Mouse (Mus musculus) gastrocnemius, adult 2 months (tissue): Measurements from ENCODE around the gene Ctbp2. TPM values are rescaled to one million over a fixed set of nuclear protein-coding genes. Genes with fewer than 3 reads are reported as not detected.
A peak's percentile ranks its signal among the peaks of the same experiment; 100 is the strongest.

ENCODE experiments used
- DNase-seq: peaks from one replicate; pipeline ENCODE4 v3.0.0; 2022
- H3K27ac ChIP-seq: fragments of 200-600 bp; 2 replicates; pipeline ENCODE4 v1.8.1; 2022; ENCODE audit warnings: mild to moderate bottlenecking
- H3K4me3 ChIP-seq: fragments of 200-600 bp; 2 replicates; pipeline ENCODE4 v1.8.1; 2022; ENCODE audit warnings: mild to moderate bottlenecking, moderate library complexity
- CTCF ChIP-seq: fragments of 200-600 bp; IDR thresholded peaks from 2 replicates; pipeline ENCODE4 v1.8.1; 2022; ENCODE audit warnings: antibody characterized with exemption, mild to moderate bottlenecking, moderate library complexity
- intact Hi-C: fragments of 180-260 bp; cut with DNase I; formaldehyde crosslinking; loops from one replicate; pipeline ENCODE4 v1.15.1; 2025
- total RNA-seq, 2 experiments: library from RNA; stranded (reverse); gene quantifications; 2 replicates each; pipeline ENCODE4 v1.2.3; 2021

Ctbp2 gene
- total RNA-seq, 2 experiments from 2014 or later = 18.7 to 23.0 TPM

GRCm38 (mm10) chr7:133133552-133133951 is 9.4 kb upstream of the Ctbp2 start:
- no peak overlapping the region for H3K4me3 ChIP-seq
- no peak overlapping the region for H3K27ac ChIP-seq
- no peak for DNase-seq
- intact Hi-C loops = loop anchor here (2.0 kb wide), 1 partner anchor 101 kb away; no protein-coding TSS in a partner anchor
- peak; percentile 64 for TF ChIP-seq CTCF

GRCm38 (mm10) chr7:133132702-133133101 is 8.5 kb upstream of the Ctbp2 start:
- DNase-seq = no peak
- Histone ChIP-seq H3K27ac (no peak overlapping the region), H3K4me3 (no peak overlapping the region)
- intact Hi-C loops = loop anchor here (2.0 kb wide), 1 partner anchor 100 kb away; no protein-coding TSS in a partner anchor
- no peak for TF ChIP-seq CTCF

- DNase-seq = peak; percentile 56
- TF ChIP-seq CTCF = no peak
- intact Hi-C loops = loop anchor here (5.0 kb wide), 1 partner anchor 512 kb away; the partner anchor contains the start of gene Edrf1
- peak overlapping the region; percentile 74 for H3K4me3 ChIP-seq
- H3K27ac ChIP-seq = peak overlapping the region; percentile 93
Measured at GRCm38 (mm10) chr7:133124701-133125485, 739 bp upstream of the Ctbp2 start.

- peak within 1 kb of the TSS; percentile 74 for H3K4me3 ChIP-seq
- H3K27ac ChIP-seq = peak within 1 kb of the TSS; percentile 93
- intact Hi-C loops = loop anchor here (2.0 to 5.0 kb wide), 2 partner anchors 65 to 514 kb away; partner anchors contain the start of gene Edrf1
- no peak for TF ChIP-seq CTCF
- peak; percentile 86 for DNase-seq
Measured at GRCm38 (mm10) chr7:133123244-133123998, 733 bp downstream of the Ctbp2 start, which contains the start of gene Fgfr2. TSS of gene Fgfr2 (minus strand) at chr7:133123350.

GRCm38 (mm10) chr7:133122379-133123243 is 1.5 kb downstream of the Ctbp2 start:
- intact Hi-C loops = loop anchor here (2.0 to 5.0 kb wide), 2 partner anchors 64 to 515 kb away; partner anchors contain the start of gene Edrf1
- peak; percentile 76 for DNase-seq
- H3K4me3 ChIP-seq = peak overlapping the region; percentile 74
- TF ChIP-seq CTCF = no peak
- peak overlapping the region; percentile 93 for H3K27ac ChIP-seq

- no peak; the same call in 1 of the 2 replicates for TF ChIP-seq CTCF
- intact Hi-C loops = loop anchor here (2.0 to 5.0 kb wide), 2 partner anchors 63 to 515 kb away; partner anchors contain the start of gene Edrf1
- peak; percentile 75 for DNase-seq
- H3K27ac ChIP-seq = peak overlapping the region; percentile 93
- H3K4me3 ChIP-seq = peak overlapping the region; percentile 74
Measured at GRCm38 (mm10) chr7:133121661-133122378, 2.3 kb downstream of the Ctbp2 start.

GRCm38 (mm10) chr7:133121080-133121607 is 3.0 kb downstream of the Ctbp2 start:
- DNase-seq = no peak
- Histone ChIP-seq H3K4me3 (peak overlapping the region; percentile 74), H3K27ac (peak overlapping the region; percentile 93)
- no peak for TF ChIP-seq CTCF
- intact Hi-C loops = loop anchor here (5.0 kb wide), 1 partner anchor 516 kb away; the partner anchor contains the start of gene Edrf1

- DNase-seq = no peak
- H3K27ac ChIP-seq = peak overlapping the region; percentile 93
- intact Hi-C loops = loop anchor here (5.0 kb wide), 1 partner anchor 517 kb away; the partner anchor contains the start of gene Edrf1
- peak overlapping the region; percentile 74 for H3K4me3 ChIP-seq
- no peak for TF ChIP-seq CTCF
Measured at GRCm38 (mm10) chr7:133120221-133120751, 3.9 kb downstream of the Ctbp2 start.

GRCm38 (mm10) chr7:133117815-133118214 is 6.3 kb downstream of the Ctbp2 start:
- no peak for TF ChIP-seq CTCF
- Histone ChIP-seq H3K4me3 (no peak overlapping the region), H3K27ac (peak overlapping the region; percentile 93; the same call in 1 of the 2 replicates)
- intact Hi-C loops = loop anchor here (2.0 kb wide), 1 partner anchor 73 kb away; no protein-coding TSS in a partner anchor
- no peak for DNase-seq

- peak overlapping the region; percentile 48; the same call in 1 of the 2 replicates for H3K27ac ChIP-seq
- intact Hi-C loops = loop anchor here (2.0 kb wide), 1 partner anchor 72 kb away; no protein-coding TSS in a partner anchor
Measured at GRCm38 (mm10) chr7:133116542-133116941, 7.6 kb downstream of the Ctbp2 start.

More at GRCm38 (mm10) chr7:133116542-133116941, 7.6 kb downstream of the Ctbp2 start:
- no peak for TF ChIP-seq CTCF
- no peak for DNase-seq
- no peak overlapping the region for H3K4me3 ChIP-seq
